Mouse (Mus musculus) kidney, postnatal 4 days (tissue): ENCODE data around the gene Styxl1.

Experiments used
- DNase-seq, 2 experiments: peaks; one replicate each; pipeline ENCODE4 v3.0.0; 2021; ENCODE audit warnings: mixed read lengths in 2 of 2

The Styxl1 gene

DNA sequence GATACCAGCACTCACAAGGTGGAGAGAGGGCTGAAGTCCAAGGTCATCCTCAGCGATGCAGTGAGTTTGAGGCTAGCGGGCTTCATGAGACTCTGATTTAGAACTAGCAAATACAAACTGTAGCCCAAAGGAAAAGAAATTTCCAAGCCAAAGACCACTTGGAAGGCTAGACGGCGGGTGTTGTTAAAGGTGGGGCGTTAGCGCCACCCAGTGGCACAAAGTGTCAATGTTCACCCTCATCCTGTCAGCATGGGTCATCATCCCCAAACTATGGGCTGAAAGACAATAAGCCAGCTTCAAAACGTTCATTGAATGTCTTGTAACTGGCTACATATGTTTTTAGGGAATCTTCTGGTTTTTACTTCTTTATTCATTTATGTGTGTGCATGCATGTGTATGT is 14.7 kb downstream of the Styxl1 start:
- peak; percentile 86 to 88 for DNase-seq

DNA sequence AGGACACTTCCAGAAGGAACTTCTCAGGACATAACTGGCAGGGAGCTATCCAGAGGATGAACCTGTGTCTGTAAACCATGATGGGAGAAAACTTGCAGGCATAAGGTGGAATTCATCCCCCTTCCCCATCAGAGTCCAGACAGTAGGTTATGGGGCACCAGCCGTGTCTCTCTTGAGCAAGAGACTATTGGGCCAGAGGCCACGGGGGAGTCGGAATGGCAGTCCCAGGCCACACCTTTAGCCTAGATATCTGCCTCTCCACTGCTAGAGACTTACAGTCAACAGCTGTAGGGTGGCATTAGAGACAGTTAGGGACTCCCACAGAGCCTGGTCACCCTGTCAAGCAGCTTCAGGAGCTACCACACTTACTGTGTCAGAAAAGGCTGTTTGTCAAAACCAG is 16.3 kb downstream of the Styxl1 start:
- DNase-seq, result no peak

DNA sequence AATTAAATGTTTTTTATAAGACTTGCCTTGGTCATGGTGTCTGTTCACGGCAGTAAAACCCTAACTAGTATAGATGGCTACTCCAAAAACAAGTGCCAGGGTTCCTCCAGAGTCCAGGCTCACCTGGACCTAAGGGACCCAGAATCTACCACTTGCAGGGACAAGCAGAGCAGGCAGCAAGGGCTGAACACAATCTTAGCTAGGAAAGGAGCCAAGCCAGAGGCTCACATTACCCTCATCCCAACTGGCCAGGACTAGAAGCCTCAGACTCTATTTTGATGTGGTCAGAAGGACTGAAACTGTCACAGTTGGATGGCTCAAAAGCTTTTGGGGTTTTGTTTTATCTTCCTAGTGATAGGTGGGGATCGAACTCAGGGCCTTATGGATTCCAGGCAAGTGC is 26.6 kb downstream of the Styxl1 start:
- no peak for DNase-seq

DNA sequence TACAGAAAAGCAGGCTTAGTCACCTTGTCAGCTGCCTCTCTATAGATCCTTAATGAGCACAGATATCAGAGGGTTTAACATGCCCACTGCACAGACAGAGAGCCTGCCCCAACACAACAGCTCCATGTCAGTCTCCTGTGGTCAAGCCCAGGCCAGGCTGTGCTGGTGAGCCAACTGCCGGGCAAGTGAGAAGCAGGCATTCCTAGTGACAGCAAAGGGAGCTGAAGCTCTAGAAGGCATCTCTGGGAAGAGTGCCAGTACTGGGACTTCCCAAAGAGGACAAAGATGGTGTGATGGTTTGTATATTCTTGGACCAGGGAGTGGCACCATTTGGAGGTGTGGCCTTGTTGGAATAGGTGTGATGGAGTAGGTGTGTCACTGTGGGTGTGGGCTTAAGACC is 27.1 kb downstream of the Styxl1 start:
- DNase-seq, result no peak

DNA sequence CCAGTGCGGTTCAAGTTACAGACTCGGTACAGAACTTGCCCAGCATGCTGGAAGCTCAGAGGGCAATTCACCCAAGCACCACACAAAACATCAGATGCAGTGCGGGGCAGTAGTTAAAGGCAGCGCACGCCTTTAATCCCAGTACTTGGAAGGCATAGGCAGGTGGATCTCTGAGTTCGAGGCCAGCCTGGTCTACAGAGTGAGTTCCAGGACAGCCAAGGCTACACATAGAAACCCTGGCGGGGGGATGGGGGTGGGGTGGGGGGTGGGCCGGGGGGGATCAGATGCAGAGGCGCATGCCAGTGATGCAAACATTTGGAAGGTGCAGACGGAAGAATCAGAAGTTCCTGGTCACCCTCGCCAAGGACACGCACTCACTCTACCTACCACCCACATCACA is 33.4 kb downstream of the Styxl1 start:
- no peak for DNase-seq

DNA sequence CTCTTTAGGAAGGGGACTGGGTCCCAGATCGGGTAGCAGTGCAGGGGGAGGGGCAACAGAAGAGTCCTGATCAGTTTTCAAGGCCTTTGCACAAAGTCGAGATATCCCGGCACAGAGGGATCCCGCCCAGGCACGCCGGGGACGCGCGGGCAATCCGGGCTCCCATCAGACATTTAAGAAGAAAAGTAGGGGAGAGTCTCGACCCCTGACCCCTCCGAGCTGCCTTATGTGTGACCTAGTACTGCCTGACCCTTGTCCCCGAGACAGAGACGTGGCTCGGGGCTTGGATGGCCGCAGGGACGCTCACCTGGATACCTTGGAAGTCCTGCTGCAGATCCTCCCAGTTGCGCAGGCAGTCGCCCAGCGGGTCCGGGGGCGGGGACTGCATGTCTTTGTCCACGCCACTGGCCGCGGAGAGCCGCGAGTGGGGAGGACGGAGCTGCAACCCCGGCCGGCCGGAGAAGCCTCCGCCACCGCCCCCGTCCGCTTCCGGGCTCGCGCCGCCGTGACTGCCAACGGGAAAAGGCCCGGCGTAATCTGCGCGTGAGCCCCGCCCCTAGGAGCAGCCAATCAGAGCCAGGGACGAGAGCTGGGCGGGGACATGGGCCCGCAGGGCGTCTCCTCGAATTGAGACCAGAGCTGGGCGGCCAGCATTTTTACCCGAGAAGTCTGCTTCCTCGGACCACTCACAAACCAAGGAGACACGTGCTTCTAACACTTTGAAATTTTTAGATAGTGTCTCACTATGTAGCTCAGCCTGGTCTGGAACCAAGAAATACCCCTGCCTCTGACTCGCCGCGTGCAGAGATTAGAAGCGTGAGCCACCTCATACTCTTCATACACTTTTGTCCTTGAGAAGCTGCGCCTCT is 34.2 kb downstream of the Styxl1 start, which contains the start of gene Tmem120a:
TSS of gene Tmem120a (minus strand) at position 708 of the 869 bp plus-strand sequence.
- peak; percentile 96 to 98 for DNase-seq

DNA sequence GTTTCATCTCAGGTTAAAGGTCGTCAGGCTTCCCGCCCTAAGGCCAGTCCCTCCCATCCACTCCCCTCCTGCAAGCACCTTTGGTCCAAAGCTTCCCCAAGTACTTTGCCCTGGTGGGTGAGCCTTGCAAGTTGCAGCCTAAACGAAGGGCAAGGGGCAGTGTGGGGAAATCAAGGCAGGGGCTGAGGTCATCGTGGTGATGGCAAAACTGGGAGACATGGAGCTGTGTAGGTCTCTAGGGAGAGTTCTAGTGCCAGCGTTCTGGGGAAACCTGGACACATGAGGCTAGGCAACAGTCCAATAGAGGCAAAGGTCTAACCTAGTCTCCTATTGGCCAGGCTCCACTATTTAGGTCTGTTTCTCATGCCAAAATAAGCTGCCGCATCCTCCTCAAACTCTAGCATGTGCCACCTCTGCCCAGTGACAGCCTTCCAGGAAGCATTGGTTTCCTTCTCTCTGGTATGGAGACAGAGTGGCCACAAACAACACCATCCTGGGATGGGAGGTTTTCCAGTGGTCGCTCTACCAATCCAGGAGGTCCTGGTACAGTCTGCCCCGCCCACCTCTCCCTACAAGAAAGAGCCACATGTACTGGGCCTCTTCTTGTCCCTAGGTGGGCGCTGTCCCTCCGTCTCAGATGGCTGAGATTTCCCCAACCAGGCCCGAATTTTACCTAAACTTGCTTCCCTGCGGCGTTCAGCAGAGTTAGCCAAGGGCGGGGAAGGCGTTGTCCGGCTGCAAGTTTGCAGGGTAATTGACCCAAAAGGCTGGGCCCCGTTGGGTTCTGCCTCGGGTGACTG is 35.0 kb downstream of the Styxl1 start:
- peak; percentile 71 to 81 for DNase-seq

DNA sequence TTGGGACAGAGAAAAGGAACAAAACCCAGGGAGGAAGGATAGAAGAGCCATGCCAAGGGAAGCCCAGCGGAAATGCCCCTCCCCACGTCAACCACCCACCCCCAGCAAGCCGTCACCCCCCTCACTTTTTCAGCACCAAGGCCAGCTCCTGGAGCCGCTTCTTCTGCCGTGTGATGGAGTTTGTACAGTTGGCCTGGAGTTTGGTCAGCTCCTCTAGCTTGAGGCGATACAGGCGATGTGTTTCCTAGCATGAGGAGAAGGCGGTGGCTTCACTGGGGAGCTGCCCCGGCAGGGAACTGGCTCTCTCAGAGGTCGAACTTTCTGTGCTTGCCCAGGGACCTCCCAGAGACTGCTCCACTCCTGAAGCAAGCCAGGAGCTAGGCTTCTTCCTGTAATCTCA is 36.0 kb downstream of the Styxl1 start:
- DNase-seq, result peak; percentile 68 to 73

DNA sequence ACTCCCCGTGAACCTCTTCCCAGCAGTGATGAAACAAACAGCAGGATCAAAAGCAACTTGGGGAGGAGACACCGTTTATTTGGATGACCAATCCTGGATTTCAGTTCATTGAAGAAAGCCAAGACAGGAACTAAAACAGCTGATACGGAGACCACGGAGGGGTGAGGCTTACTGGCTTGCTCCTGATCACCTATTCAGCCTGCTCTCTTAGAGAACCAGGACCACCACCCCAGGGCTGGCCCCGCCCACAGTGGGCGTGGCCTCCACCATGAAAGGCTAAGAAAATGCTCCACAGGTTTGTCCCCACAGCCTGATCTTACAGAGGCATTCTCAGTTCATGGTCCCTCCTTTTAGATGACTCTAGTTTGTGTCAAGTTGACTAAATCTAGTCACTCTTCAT is 39.9 kb downstream of the Styxl1 start:
- DNase-seq, result no peak

DNA sequence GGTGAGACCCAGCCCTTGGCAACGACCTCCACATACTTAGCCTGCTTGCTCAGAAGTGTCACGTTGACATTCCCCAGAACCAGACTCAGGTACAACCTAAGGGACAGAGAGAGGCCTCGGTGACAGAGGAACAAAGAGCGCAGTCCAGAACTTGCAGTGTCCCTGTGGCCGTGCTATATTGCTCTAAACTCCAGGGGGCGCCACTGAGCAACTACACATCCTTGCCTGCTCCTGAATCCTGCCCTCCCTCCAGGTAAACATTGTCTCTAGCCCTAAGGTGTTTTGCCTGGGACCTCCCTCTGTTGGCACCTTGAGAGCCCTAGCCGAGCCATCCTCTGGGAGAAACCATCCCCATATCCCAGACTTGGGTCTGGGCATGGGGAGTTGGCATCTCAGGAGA is 41.0 kb downstream of the Styxl1 start:
- DNase-seq, result no peak

DNA sequence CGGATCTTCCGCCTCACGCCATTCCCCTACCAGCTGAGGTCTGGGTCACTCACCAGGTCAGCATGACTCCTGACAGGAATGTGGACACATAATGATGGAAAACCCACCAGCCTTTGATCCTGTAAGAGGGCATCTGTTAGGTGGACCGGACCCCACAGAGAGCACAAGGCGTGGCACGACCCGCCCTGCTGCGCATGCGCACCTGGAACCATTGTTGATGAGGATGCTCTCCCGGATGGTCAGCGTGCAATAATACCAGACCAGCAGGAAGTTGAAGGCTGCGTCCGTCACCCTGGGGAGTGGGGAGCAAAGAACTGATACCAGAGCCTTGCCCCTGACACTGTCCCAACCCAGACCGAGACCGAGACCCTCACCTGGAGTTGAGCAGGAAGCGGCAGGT is 41.6 kb downstream of the Styxl1 start:
- DNase-seq, result no peak

DNA sequence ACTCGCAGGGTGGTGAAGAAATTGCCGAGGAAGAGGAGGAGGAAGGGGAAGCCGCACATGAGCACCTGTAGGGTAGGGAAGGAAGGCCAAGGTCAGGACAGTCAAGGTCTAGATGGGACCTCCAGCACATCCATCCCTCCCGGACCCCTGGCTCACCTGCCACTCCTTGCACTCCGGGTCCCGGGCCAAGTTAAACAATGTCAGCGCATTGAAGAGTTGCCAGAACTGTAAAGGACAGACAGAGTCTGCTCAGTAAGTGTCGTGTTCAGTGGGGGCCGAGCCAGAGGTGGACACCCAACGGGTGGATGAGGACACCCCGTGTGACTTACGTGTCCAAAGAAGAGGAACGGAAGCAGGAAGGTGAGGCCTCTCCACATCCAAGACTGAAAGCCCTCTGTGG is 42.4 kb downstream of the Styxl1 start:
- no peak for DNase-seq

DNA sequence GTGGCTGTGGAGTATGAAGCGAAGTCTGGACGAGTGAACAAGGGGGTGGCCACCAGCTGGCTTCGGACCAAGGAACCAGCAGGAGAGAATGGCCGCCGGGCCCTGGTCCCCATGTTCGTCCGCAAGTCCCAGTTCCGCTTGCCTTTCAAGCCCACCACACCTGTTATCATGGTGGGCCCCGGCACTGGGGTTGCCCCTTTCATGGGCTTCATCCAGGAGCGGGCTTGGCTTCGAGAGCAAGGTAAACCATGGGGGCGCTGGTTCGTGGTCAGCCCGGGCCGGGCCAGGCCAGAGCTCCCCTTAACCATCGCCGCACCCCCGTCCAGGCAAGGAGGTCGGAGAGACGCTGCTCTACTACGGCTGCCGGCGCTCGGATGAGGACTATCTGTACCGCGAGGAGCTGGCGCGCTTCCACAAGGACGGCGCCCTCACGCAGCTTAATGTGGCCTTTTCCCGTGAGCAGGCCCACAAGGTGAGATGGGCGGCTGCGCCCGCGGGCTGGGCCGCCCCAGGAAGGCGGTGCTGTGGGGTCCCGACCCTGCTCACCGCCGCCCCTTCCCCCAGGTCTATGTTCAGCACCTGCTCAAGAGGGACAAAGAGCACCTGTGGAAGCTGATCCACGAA is 44.0 kb downstream of the Styxl1 start:
- DNase-seq, result no peak

DNA sequence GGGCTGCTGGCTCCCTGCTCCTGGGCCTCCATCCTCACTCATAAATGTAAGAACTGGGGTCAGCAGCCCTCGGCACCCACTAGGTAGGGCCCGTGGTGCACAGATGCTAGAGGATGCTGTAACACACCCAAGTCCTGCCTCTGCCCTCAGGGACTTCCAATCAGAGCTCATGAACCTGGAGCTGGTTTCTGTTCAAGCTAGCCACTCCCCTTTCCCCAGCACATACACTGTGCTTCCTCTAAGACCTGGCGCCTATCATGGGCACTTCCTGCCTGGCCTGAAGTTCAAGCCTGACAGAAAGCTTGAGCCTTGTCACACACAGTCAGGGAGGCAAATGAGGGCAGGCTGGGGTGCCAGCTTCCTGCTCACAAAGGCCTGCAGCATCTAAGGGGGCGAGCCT is 45.1 kb downstream of the Styxl1 start:
- no peak for DNase-seq

DNA sequence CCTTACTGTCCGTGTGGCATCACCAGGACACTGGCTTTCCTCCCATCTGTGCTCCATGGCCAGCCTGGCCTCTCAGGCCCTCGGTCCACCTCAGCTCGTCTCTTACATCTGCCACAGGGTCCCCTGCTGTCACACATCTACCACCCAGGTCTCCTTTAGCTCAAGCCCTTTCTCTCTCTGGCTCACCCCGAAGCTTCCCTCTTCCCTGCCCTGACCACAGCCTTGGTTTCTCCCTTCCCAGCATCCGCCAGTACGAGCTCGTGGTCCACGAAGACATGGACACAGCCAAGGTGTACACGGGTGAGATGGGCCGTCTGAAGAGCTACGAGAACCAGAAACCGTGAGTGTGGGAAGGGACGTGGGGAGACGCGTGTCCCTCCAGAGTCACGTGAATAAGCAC is 46.9 kb downstream of the Styxl1 start:
- DNase-seq, result no peak

DNA sequence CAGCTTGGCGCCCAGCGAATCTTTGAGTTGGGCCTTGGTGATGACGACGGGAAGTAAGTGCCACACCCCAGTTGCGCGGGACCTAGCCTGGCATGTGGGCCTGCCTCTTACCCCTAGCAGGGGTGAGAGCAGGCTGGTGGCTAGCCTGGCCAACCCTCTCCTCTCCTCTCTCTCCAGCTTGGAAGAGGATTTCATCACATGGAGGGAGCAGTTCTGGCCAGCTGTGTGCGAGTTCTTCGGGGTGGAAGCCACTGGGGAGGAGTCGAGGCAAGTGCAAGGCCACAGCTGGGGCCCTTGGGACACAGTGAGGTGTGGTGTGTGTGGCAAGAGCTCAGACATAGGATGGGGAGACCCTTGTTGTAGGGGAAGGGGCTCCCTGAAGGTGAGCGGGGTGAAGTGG is 47.3 kb downstream of the Styxl1 start:
- DNase-seq, result no peak

DNA sequence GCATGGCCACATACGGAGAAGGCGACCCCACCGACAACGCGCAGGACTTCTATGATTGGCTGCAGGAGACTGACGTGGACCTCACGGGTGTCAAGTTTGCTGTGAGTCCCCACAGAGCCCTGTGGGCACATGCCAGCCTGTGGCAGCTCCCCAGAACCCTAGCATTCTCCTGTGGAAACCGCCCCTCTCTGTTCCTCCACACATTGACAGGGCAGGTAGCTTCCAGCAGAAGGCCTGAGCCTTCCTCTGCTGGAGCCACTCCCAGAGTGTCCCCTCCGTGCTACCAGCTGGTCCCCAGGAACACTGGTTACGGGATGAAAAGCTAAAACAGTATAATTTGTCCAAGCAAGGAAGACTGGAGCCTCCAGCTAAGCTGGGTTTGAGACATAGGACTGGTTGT is 47.9 kb downstream of the Styxl1 start:
- no peak for DNase-seq

DNA sequence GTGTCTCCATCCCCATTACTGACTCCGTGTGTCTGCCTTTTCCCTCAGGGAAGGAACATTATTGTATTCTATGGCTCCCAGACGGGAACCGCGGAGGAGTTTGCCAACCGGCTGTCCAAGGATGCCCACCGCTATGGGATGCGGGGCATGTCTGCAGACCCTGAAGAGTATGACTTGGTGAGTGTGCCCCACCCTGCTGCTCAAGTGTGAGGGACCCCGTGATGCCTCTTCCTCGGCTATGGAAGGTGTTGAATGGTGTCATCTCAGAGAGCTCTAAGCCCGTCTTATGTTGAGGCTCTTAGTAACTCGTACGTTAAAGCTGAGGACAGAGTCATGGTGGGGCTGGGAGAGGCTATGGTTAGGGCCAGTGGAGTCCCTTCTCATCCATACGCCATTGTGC is 48.8 kb downstream of the Styxl1 start:
- no peak for DNase-seq

DNA sequence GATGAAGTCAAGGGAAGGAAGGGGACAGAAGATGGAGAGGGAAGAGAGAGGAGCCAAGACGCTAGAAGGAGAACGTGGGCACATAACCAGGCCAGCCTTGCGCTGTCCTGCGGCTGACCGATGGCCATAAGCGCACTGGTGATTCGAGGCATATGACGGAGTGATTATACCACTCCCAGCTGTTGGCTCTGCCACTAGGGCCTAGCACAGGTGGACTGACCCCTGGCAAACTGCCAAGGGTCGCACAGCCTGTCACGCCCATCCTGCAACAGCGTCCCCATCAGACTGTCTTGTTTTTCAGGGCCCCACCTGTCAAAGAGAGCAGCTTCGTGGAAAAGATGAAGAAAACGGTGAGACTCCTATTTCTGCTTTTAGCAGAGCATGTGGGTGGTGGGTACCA is 49.8 kb downstream of the Styxl1 start:
- DNase-seq, result no peak

DNA sequence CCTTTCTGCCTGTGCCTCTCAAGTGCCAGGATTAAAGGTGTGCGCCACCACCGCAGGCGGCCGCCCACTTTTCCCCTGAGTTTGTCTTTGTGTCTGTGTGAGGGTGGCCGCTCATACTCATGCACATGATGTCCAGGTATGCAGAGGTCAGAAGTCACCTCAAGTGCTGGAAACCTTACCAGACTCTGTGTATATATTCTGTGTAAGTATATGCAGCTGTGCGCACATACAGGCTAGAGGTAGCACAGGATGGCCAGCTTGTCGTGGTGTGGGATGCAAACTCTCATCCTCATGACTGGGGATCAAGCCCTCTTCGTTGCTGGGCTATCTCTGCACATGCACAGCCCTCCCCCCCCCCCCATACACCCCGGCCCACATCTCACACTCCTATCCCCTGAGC is 50.3 kb downstream of the Styxl1 start:
- no peak for DNase-seq

DNA sequence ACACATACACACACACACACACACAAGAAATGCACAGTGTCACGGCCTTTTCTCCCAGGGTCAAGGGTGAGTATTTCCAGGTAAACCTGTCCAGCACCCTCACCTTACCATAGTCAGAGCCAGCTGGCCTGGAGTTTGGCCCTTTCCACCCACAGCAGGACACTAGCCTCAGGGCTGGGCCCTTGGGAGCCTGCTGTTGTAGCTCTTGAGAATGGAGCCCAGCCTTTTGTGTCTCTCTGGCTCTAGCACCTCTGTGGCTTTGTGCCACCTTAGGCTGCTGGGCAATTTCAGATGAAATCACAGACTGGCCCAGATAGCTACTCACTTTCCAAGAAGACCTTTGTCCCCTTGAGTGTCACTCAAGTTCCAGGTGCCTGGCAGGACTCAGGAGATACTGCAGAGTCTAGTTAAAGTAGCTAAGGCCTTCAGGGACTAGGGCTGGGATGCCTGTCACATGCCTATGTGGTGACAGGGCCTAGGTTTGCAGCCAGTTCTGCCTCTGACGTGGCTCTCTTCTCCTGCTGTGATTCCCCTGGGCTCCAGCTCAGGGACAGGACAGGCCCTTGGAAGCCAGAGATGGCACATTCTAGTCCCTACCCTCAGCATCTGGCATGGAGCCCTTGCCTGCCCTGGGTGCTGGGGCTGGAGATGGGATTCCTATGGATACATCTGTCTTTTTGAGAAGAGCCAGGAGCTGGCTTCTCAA is 51.4 kb downstream of the Styxl1 start:
- DNase-seq, result no peak

DNA sequence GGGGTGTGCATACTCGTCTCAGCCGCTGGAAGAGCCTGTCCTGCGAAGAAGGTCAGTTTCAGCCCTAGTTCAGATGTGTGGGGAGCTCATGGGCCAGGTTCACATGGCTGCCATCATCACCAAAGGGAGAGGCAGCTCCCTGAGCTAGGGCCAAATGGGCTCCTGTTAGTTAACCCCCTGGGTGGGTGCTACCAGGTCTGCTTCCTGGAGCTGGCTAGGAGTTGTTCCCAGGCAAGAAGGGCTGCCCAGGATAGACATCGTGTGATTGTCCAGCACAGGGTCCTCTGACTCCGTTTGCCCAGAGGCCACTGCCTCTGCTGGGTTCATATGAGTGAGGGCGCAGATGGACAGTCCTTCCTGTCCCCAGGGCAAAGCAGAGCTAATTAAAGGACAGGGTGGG is 52.2 kb downstream of the Styxl1 start:
- no peak for DNase-seq

DNA sequence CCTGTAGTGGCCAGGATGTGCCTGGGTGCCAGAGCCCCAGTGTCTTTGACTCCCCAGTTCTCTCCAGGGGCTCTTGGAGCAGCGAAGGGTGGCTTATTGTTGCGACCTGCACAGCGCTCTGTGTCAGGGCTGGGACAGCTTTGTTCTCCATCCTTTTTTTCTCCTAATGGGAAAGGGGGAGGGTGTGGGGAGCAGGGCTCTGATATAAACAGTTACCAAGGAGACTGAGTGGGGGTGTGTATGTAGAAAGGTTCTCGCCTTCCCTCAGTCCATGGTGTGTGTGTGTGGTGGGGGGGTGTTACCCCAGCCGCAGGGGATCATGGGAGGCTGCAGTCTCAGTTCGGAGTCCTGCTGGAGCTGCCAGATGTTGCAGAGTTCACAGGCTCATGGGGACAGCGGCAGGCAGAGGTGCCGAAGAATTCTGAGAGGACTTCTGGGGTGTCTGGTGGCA is 52.8 kb downstream of the Styxl1 start:
- DNase-seq, result peak; percentile 52 to 73
